Mouse (Mus musculus) skeletal muscle tissue, adult 2 months (tissue): ENCODE measurements at regions not wholly inside any gene's neighbourhood (a gene's known extent, or its start where the extent isn't known, plus 50 kb on each side); places are given as distances from the start of the nearest gene placed in this dataset.

Experiments
- DNase-seq: peaks from one replicate; pipeline ENCODE4 v3.0.0-alpha.2; 2012; ENCODE audit warnings: low read depth, low spot score

DNA sequence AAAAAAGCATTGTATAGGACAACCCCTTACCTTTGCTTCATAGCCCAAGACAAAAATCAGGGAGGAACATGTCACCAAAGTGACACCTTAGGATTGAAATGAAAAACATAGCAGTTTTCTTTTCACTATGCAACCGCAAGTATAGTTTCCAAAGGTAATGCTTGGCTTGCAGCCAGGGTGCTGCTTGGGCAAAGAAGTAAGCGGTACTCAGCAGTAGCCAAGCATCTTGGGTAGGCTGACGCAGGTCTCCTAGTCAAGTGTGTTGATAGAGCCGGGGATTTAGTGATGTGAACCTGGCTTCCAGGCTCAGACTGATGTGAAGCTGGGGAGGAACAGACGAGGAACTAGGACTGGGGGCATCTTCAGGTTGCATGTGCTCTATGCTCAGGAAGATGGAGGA is 138.3 kb upstream of the Cadm1 start:
- DNase-seq = no peak

DNA sequence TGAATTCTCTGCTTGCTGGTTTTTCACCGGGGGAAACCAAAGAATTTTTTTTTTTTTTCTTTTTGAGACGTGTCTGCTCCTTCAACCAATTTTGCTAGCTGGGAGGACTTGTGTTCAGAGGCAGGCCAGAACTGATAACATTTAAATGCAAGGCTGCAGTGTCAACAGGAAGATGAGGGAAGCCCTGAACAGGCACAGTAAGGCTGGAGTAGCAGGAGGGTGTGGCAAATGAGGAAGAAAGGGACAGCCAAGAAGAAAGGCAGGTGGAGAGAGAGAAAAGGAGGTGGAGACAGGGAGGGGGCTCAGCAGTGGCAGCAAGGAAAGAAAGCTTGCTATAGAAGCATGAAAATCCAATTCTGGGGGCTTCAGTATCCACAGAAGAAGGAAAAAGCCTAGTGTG is 130.4 kb upstream of the Cadm1 start:
- no peak for DNase-seq

DNA sequence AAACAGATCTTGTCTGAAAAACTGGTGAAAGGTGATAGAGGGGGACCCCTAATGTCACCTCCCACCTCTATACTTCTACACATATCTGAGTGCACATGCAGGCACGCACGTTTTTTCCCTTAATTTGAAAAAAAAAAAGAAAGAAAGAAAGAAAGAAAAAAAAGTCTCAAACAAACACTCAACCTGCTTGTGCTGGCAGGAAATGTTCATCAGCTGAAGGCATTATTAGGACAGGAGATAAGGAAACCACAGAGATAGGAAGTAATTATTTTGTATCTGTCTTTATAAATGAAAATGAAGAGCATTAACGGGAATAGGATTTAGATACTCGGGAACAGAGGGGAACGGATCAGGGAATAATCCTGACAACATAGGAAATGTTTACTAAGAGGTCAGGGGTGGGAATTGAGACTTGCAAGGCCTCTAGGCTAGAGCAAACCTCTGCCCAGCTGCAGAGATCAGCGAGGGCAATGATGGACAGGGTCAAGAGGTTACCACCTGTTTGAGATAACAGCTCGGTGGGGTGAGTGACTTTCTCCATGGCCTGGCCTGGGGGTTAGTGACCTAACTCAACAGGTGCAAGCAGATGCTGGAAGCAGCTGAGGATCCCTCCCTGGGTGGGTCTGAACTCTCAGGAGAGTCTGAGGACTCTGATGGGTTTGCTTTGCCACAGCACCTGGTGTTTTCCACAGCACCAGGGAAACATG is 129.7 kb upstream of the Cadm1 start:
- no peak for DNase-seq

DNA sequence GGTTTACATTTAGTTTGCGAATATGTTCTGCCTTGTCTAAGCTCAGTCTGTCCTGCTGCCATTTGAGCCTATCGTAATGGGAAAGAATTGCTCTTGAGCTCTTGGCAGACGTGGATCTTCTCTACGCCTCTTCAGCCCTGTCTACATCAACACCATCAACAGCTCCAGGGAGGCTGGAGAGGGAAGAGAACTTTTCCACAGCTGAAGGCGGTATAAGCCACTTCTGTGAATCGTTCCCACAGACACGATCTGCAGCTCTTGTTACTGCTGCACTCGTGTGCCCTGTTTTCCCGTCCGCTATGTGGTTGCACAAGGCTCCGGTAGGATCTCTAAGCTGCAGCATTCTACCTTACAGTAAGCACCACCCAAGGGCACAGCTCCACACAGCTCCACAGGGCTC is 128.5 kb upstream of the Cadm1 start:
- DNase-seq = no peak

DNA sequence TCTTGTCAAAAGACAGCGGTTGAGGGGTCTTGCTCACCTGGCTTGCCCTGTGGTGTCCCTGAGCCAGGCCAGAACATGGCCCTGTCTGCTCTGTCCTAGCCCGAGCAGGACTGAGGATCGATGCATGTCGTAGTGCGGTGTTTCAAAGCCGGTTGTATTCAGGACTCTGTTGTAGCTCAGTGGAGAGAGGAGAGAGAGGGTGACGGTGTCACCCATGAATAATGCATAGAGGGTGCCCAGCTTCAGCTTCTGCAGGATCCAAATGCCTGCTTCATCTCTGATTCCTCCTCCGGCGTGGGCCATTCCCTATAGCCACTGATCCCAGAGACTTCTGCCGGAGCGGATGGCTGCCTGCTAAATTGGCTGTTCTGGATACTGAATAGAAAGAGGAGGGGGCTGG is 126.7 kb upstream of the Cadm1 start:
- DNase-seq = no peak

DNA sequence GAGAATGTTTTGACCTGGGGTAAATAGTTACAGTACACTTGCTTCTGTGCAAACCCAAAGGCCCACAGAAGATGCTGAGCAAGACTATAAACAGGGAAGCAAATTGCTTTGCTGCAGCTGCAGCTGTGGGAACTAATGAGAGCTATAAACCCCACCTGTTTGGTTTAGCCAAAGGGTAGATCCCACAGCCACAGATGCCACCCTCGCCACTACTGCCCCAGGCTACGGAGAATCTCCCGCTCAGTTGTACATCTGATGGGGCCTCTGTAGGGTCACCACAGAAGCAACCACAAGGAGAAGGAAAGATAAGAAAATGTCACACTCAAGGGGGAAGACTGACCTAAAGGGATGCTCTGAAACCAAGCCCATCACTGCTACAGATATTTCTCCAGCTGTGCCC is 125.2 kb upstream of the Cadm1 start:
- no peak for DNase-seq

DNA sequence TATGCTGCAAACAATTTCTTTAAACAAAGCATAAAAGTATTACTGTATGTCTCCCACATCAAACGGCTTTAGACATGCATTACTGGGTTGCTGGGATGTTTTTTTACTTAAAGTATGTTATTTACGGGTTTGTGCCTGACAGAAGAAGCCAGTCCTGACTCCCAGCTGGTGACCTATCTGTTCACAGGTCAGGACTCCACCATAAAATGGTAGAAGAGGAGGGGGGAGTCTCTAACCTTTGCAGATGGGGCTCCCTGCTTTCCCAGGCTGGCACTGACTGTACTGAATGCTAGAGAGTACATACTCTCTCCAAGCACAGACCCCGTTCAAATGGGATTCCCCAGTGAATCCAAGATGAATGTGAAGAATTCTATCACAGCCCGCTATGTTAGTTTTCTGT is 124.4 kb upstream of the Cadm1 start:
- DNase-seq = no peak

DNA sequence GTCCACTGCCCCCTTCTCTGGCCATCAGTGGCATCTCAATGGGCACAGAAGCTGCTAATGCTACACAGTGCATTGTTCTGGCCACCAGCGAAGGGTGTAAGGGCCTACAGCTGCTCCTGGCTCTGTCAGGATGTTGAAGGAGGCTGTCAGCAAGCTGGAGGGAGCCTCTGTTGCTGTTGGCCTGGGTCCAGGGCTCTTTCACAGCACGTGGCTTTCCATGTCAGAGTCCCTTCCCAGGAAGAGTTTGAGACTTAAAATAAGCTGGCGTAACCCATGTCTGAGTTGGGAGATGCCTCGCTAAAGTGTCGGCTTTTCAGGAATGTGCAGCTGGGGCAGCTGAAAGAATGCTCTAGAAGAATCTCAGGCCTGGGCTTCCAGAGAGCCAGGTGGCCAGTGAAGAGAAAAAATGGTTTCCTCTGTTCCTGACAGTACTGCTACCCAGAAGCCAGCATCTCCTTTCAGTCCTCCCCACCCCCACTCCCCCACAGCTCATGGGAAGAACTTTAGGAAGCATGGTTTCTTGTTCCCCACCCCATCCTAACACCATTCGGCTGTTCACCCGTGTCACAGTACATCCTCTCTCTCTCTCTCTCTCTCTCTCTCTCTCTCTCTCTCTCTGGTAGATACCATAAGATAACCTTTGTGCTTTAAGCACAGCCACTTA is 122.8 kb upstream of the Cadm1 start:
- DNase-seq = peak; percentile 7

DNA sequence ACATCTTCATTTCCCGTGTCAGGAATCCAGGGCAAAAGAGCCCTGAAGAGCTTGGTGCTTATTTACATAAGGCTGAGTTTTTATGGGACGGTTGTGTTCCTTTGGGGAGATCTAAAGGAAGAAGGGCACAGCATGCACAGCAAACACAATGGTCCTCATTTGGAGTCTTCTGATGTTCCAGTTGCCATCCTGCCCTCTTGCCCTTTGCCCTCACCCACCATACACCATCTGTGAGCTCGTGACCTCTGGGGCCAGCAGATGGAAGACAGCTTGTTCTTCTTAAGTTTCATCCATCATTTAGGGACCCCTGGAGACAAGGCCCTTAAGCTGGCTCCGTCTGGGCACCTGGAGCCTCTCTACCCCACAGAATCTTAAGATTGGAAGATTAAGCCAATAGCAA is 121.9 kb upstream of the Cadm1 start:
- DNase-seq = no peak

DNA sequence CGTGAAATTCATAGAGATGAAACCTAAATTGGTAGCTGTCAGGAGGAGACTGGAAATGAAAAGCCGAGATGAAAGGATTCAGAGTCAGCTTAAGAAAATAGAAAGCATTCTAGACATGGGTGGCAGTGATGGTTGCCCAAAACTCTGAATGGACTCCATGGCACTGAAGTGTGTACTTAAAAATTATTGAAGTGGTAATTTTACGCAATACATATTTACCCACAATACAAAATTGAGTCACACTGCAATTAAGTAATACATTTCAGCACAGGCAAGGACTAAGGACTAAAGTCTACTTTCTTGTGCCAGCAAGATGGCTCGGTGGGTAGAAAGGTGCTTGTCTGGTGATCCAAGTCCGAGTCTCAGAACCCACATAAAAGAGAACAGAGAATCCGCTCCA is 120.4 kb upstream of the Cadm1 start:
- DNase-seq = no peak

DNA sequence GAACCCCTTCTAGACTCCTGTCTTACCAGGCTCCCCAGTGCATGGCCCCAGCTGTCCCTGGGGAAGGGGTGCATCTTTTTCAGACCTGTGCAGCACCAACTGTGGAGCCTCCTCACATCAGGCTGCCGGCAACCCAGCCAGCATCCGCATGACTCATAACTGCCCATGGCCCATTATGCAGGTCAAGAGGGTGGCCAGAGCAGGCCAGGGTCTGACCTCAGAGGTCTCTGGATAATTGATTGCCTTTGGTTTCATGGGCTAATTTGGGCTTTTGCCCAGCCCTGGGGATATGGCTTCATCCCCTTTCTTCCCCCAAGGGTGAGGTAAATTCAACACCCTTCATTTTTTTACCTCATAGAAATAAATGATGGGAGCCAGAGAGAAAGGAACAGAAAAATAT is 117.2 kb upstream of the Cadm1 start:
- DNase-seq = no peak

DNA sequence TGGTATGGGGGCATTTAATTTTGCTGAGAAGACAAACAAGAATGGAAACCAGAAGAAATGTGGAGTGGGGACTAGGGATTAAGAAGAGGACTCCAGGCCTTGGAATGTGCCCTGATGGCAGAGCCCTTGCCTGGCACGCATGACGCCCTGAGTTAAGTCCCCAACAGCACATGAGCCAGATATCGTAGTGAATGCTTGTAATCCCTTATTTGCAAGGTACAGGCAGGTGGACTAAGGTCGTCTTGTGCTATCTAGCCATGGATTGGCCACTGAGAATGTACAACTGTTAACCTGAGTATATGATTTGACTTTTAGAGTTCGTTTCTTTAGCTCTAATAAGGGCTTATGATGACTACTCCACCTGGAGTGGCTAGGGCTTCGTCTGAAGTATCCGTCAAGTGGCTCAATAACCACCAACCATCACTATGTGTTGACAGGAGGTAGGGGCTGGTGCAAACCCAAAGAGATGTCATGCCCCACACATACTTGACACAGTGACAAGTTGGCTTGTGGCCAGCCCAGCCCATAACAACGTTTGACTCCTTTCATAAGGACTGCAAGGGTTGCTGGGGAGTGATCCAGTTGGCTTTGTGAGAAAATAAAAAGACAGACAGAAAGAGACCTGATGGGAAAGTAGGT is 115.5 kb upstream of the Cadm1 start:
- DNase-seq = no peak

DNA sequence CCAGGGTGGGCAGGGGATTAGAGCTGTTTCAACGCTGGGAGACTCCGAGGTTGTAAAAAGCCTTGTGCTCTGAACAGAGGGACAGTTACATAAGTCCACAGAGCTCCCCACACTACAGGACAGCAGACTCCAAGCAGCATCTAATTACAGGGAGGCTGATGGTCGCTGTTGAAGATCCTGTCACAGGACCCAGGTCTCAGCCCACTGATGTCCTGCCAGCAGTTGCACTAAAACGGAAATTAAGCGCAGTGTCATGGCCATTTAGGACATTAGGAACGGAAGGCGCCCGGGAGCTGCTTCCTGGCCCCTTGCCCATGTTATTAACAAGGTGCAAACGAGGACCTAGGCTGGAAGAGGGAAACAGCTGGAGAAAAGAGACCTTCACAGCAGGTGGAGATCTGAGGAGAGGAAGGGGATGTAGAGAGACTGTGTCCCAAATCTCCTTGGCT is 107.8 kb upstream of the Cadm1 start:
- DNase-seq = peak; percentile 61

DNA sequence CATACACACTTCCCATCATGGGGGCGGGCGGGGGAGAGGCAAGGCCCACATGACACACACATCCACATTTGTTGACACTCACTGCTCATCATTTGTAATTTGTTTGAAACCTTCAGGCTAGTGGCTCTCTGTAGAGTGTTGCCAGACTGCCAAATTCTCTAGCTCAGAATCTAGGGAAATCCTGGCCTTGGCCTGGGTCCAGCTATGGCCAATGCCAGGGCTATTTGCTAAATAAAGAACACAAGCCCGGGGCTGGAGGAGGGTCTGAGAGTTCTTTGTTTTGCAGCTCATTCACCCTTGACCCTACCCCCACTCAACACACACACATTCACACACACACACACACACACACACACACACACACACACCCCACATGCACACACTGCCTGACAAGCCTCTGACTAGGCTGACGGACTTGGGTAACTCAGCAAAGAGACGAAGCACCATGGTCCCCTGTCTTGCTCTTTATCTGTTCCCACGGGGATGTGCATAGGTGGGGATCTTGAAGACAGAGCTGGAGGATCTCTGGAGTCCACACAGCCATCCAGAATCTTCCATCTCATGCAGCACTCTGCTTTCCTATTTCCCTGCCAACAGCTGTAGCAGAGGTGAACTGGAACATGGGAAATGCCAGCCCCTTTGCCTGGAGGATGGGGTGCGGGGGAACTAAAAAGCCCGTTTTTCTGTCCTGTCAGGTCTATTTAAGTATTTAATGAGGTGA is 107.1 kb upstream of the Cadm1 start:
- DNase-seq = peak; percentile 33

DNA sequence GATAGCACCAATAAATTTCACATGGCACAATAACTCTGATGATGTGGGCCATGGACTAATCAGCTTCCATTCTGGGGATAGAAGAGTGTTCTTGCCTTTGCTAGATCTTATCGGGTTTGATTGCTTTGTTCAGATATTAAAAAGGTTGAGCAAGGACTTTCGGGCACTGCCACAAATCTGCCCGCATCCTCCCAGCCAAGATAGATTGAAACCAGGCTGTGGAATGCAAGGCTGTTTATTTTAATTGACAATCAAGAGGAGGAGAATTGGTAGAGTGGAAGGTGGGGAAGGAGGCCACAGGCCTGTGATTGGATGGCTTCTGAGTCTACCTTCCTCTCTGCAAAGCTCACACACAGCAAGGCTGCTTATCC is 106.5 kb upstream of the Cadm1 start:
- DNase-seq = no peak

DNA sequence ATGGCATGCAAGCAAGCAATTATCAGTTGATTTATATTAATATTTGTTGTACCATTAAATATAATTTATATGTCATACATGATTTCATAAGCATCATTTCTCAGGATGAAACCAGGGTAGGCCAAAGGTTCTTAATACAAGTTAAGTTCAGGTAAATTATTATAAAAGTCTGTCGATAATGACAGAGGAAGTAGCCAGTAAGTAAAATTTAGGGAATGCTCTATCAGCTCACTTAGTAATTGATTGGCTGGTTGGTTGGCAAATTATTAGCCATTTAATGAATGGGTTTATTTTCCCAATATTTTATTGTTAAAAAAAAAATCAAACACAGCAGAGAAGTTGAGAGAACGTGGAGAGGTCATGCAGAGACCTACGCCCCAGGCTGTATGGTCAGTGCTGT is 105.8 kb upstream of the Cadm1 start:
- DNase-seq = no peak

DNA sequence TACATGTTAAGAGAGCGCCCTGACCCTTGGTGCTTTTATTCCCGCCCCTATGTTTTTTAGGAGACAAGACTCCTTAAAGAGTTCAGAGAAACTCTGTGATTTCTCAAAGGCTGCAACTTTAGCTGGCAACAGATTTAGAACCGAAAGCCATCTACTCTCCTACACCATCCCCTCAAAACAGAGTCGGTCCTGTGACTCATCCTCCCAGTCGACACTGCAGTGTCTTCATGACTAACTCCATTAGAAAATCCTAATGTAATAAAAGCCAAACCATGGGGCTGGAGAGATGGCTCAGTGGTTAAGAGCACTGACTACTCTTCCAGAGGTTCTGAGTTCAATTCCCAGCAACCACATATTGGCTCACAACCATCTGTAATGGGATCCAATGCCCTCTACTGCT is 103.3 kb upstream of the Cadm1 start:
- DNase-seq = no peak

DNA sequence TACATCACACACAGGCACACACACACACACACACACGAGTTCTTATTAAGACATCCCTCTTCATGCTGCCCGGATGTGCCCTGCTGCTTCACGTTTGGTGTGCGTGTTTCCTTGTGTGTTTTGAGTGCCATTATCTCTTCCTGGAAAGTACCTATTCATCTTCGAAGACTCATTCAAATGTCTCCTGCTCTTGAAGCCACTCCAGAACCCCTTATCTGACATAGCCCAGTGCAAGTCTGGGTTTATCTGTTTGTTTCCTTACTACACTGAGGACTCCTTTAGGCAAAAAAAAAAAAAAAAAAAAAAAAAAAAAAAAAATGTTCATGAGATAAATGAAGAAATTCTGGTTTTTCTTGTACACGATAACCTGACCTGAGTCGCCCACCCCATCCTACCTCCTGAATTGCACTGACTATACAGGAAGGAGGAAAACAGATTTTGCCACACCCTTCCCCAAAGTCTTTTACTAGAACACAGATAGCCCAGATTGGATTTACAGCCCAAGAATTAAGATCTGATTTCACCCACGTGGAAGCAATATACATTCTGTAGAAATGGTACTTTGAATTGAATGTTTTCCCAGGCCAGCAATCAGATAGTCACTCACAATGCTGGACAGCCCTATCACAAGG is 101.1 kb upstream of the Cadm1 start:
- no peak for DNase-seq

DNA sequence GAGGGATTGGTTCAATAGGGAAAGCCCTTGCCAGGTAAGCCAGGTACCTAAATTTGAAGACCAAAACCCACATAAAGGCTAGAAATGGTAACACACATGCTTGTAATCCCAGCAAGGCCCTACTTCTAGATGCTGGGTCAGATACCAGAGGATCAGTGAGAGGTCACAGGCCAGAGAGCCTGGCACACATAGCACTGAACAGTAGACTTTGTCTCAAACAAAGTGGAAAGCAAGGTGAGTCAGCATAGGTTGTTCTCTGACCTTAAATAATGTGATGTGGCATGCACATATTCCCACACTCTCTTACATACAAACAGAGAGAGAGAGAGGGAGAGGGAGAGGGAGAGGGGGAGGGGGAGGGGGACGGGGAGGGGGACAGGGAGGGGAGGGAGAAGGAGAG is 100.3 kb upstream of the Cadm1 start:
- no peak for DNase-seq

DNA sequence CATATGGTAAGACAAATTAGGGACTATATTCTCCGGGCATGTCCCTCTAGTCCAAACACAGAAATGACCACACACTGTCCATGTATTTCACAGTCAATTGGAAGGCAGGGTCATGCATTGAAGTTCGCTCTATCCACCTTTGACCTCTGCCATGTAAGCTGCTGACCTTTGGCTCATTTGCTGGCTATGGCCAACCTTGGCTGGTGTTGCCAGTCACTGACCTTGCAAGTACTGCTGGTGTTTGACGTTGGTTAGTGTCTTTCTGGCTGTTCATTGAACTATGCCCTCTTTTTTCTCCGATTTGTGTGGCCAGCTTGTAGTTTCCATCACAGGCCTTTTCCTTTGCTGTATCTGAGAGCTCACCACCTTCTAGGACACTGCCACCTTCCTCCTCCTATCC is 97.3 kb upstream of the Cadm1 start:
- DNase-seq = no peak

DNA sequence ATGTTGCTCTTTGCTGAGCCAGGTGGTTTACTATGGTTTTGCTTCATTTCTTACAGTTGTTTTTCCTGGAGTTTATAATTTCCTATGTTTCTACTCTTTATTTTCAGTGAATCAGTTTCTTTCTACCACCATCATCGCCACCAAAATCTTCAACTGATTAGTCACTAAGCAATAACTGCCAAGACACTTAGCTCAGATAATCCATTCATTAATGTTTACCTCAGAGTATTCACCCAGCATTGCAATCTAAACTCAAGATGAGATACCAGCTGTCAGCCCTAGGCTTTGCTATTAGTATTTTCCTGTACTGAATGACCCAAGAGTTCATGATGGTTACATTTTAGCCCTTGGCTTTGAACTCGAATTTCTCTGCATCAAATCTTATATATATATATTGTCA is 96.8 kb upstream of the Cadm1 start:
- no peak for DNase-seq

DNA sequence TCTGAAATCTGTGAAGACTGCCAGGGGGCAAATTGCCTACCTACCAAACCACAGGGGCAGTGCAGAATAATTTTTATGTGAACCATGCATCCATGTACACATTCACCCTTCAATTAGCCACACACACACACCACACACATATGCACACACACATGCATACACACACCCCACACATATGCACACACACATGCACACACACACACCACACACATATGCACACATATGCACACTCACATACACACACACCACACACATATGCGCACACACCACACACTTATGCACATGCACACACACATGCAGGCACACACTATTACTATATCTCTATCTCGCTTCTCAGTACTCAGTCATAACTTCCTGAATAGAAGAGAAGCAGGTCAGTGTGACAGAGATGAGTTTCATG is 95.9 kb upstream of the Cadm1 start:
- DNase-seq = no peak
